Mouse (Mus musculus): ENCODE results near the gene Serpina1a. TPM values are rescaled to one million over a fixed set of nuclear protein-coding genes. Genes with fewer than 3 reads are reported as not detected.
"Not testable (repeated sequence)": the region's sequence is repeated elsewhere in the genome, so short reads cannot be mapped to it uniquely, and the experiment has no call there.

Serpina1a gene
- 0.80 TPM in 1 of 2 replicates, not detected in the other for polyA plus RNA-seq (2015; fragmentation: Nextera tagmentation; extraction: Ambion mirVana)

DNA sequence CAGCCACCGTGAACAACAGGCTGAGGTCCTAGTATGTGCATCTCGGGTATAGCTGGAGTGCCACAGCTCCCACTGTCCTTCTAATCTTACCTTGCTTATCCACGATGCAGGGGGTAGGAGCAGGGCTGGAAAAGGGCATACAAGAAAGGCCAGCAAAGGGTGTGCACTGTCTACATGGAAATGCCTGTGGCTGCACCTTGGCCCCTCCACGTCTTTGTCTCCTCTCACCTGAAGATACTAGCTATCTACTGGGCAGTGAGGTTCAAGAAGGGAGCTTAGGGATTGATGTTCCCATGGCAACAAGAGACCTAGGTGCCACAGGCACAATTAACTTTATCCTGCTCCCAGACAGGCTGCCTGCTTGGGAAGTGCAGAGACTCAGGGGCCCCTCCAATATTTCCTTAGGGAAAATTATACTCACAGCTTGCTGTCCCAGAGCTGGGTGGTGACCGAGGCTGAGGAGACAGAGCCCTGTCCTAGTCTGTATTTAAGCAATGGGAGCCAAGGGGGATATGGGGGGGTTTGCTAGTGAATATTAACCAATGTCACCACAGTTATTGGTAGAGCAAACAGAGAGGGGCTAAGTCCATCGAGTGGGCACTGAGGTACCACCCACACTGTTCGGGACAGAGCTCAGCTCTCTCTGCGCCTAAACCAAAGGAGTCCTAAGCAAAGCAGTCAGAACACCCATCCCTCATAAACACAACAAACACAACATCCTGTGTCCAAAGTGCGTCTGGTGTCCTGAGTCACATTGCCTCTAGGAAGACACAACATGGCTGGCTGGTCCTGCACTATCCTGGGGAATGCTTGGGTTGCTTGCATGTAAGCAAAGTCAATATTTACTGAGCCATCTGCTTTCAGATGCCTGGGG, at the start of gene Serpina1a:
Serpina1a (minus strand) TSS at position 462 of the 874 bp plus-strand sequence.
- not testable (repeated sequence) for H3K4me2 ChIP-seq; ATAC-seq (ENCODE audit: low FRiP score, low read depth); H3K4me3 ChIP-seq; H3K9me3 ChIP-seq; H3K4me1 ChIP-seq (replicated peaks); H3K36me3 ChIP-seq; H3K27me3 ChIP-seq; H3K9ac ChIP-seq; H3K27ac ChIP-seq (replicated peaks)
- WGBS = 86% methylated on average over 9 of the region's 9 CpGs

DNA sequence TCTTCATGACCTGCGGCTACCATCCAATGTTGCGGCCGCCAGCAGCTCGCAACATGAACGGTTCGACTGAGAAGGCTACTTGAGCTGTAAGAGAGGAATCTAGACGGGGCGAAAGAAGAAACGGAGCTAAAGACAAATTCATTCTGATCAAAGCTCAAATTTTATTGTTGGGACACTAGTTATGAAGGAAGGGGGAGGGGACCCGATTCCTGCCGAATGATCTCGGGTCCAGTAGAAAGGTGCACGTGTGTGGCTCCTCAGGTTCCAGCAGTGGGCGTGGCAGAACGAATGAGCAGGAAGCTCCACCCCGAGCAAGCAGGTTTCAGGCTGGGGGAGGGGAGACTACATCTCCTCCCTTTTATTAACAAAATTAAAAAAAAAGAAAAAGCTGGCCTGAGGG, 45.8 kb upstream of the Serpina1a start:
- not testable (repeated sequence) for H3K27me3 ChIP-seq; H3K27ac ChIP-seq (replicated peaks); H3K9me3 ChIP-seq; H3K4me2 ChIP-seq; H3K4me1 ChIP-seq (replicated peaks); H3K9ac ChIP-seq; H3K36me3 ChIP-seq; H3K4me3 ChIP-seq; ATAC-seq (ENCODE audit: low FRiP score, low read depth)
- WGBS = 94% methylated on average over 12 of the region's 16 CpGs

DNA sequence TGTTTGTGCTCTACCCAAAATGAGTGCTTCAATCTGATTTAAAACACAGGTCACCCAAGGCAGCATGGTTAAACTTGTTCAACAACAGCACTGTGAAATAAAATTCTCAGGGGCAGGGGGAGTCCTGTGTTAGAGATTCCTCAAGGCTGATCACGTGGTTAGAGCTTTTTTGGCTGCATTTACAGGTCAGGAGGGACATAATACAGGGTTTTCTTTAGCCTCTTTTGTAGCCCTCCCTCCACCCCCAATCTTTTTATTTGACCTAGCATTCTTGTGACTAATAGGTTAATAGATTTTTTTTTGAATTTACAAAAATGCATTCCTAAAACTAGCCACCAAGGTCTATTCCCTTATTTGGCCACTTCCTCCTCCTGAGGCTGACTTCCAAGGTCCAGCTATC, 44.4 kb upstream of the Serpina1a start:
- not testable (repeated sequence) for ATAC-seq (ENCODE audit: low FRiP score, low read depth); H3K4me3 ChIP-seq; H3K4me2 ChIP-seq; H3K27me3 ChIP-seq; H3K9me3 ChIP-seq; H3K27ac ChIP-seq (replicated peaks); H3K36me3 ChIP-seq; H3K4me1 ChIP-seq (replicated peaks); H3K9ac ChIP-seq
- WGBS = 37% methylated on average over 1 of the region's 1 CpGs

DNA sequence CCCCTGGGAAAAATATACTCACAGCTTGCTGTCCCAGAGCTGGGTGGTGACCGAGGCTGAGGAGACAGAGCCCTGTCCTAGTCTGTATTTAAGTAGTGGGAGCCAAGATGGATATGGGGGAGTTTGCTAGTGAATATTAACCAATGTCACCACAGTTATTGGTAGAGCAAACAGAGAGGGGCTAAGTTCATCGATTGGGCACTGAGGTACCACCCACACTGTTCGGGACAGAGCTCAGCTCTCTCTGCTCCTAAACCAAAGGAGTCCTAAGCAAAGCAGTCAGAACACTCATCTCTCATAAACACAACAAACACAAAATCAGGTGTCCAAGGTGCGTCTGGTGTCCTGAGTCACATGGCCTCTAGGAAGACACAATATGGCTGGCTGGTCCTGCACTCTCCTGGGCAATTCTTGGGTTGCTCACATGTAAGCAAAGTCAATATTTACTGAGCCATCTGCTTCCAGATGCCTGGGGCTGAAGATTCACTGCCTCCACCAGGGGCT, 41.5 kb upstream of the Serpina1a start, which contains the start of gene Serpina1c:
Serpina1c (minus strand) TSS at position 51 of the 504 bp plus-strand sequence.
- not testable (repeated sequence) for H3K4me1 ChIP-seq (replicated peaks); H3K9ac ChIP-seq; H3K27ac ChIP-seq (replicated peaks); H3K4me2 ChIP-seq; H3K4me3 ChIP-seq; ATAC-seq (ENCODE audit: low FRiP score, low read depth); H3K36me3 ChIP-seq; H3K27me3 ChIP-seq; H3K9me3 ChIP-seq
- 85% methylated on average over 4 of the region's 4 CpGs for WGBS

DNA sequence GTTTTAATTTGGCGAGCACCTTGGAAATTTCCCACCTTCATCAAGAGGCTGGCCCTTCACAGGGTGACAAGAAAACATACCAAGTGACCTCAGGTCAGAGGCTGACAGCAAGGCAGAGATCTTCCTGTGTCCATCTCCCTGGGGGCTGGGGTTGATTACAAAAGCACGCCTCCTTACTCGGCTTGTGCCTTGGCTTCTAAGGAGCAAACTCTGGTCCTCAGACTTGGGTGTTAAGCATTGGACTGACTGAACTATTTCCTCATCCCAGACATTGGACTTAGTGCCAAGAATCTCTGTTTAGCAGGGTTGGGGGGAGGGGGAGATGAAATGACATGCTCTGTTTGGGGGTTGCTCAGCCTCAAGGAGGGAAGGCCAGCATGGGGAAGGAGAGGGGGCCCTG, 38.6 kb upstream of the Serpina1a start:
- ATAC-seq (ENCODE audit: low FRiP score, low read depth); H3K9ac ChIP-seq; H3K4me1 ChIP-seq (replicated peaks); H3K4me2 ChIP-seq; H3K9me3 ChIP-seq; H3K4me3 ChIP-seq; H3K27me3 ChIP-seq; H3K36me3 ChIP-seq; H3K27ac ChIP-seq (replicated peaks): not testable (repeated sequence)
- 86% methylated on average over 3 of the region's 3 CpGs for WGBS

DNA sequence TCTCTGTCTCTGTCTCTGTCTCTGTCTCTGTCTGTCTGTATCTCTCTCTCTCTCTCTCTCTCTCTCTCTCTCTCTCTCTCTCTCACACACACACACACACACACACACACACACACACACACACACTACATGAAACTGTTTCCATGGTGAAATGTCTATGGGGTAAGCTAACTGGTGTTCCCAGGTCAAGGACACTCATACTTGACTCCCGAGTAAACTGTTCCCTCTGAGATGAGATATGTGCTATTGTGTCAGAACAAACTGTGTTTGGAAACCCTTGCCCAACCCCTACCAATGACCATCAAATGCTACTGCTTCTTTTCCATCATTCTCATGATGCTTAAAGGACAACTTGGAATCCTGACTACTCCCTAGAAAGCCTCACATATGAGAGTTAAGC, 3.5 kb upstream of the Serpina1a start:
- H3K9ac ChIP-seq; H3K27ac ChIP-seq (replicated peaks); H3K4me2 ChIP-seq; H3K36me3 ChIP-seq; H3K4me1 ChIP-seq (replicated peaks); H3K9me3 ChIP-seq; H3K27me3 ChIP-seq; H3K4me3 ChIP-seq; ATAC-seq (ENCODE audit: low FRiP score, low read depth): not testable (repeated sequence)
- WGBS = 89% methylated on average over 1 of the region's 1 CpGs

DNA sequence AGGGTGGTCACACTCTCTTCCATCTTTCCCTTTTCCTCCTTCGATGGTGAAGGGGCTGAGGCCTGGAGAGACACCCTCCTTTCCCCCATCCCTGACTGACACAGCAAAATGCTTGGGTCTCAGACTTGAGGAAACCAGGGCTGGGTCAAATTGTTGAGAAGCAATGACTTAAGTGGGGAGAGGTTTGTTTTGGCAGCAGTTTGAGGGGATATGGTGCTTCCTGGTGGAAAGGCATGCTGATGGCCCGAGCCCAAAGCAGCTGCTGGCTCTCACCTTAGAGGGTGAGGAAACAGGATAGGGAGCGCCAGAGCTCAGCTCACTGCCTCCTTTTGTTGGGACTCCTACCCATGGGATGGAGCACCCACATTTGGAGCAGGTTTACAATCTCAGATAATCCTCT, 2.4 kb downstream of the Serpina1a start:
- Histone ChIP-seq H3K9me3 (no peaks in the 10 kb centered on the region), H3K4me3 (no peak overlapping the region), H3K9ac (no peak overlapping the region), H3K4me2 (no peak overlapping the region), H3K4me1 (replicated peaks) (no peaks in the 10 kb centered on the region), H3K27ac (replicated peaks) (no peak overlapping the region), H3K36me3 (no peaks in the 10 kb centered on the region), H3K27me3 (no peaks in the 10 kb centered on the region)
- 72% methylated on average over 3 of the region's 3 CpGs for WGBS
- no peak for ATAC-seq (ENCODE audit: low FRiP score, low read depth)

DNA sequence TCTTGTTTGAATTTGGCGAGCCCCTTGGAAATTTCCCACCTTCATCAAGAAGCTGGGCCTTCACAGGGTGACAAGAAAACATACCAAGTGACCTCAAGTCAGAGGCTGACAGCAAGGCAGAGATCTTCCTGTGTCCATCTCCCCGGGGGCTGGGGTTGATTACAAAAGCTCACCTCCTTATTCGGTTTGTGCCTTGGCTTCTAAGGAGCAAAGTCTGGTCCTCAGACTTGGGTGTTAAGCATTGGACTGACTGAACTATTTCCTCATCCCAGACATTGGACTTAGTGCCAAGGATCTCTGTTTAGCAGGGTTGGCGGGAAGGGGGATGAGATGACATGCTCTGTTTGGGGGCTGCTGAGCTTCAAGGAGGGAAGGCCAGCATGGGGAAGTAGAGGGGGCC, 2.8 kb downstream of the Serpina1a start:
- not testable (repeated sequence) for H3K9ac ChIP-seq; H3K4me2 ChIP-seq; H3K27me3 ChIP-seq; H3K4me3 ChIP-seq; H3K36me3 ChIP-seq; ATAC-seq (ENCODE audit: low FRiP score, low read depth); H3K4me1 ChIP-seq (replicated peaks); H3K27ac ChIP-seq (replicated peaks); H3K9me3 ChIP-seq
- 83% methylated on average over 3 of the region's 4 CpGs for WGBS

DNA sequence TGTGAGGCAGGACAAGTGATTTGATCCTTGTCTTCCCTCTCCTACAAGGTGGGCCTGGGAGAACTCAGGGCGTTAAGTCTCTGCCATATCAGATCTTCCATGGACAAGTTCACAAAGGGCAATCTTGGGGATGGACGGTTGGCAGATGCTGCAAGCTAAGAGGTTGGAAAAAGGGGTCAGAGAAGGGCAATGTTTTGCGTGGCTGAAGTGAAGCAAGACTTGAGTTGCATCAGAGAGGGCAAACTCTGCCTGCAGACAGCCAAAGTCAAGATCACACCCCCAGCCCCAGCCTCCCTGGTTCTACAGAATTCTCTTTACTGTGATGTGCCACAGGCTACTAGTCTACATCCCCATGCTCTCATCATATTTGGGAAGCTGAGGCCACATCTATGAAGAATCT, 3.8 kb downstream of the Serpina1a start:
- H3K27me3 ChIP-seq; H3K4me3 ChIP-seq; H3K9me3 ChIP-seq; H3K9ac ChIP-seq; H3K27ac ChIP-seq (replicated peaks); H3K4me1 ChIP-seq (replicated peaks); H3K36me3 ChIP-seq; H3K4me2 ChIP-seq; ATAC-seq (ENCODE audit: low FRiP score, low read depth): not testable (repeated sequence)
- WGBS = 81% methylated on average over 3 of the region's 3 CpGs

DNA sequence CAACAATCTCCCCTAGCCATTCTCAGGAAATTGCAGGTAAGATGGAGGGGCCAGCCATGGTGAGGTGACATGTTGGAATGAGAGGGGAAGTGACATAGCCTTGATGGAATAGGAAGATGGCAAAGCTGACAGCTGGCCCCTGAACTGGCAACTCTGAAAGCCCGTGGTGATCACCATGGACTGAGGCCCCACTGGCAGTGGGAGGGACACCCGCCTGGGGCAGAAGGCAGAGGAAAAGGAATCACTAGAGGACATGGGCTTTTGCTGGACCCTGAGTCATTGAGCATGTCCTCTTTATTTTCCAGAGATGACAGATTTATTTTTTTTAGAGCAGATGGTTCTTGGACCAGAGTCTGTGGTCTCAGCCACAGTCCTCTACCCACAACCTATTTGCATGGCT, 10.3 kb downstream of the Serpina1a start:
- ATAC-seq (ENCODE audit: low FRiP score, low read depth); H3K4me3 ChIP-seq; H3K9me3 ChIP-seq; H3K27ac ChIP-seq (replicated peaks); H3K27me3 ChIP-seq; H3K4me2 ChIP-seq; H3K36me3 ChIP-seq; H3K4me1 ChIP-seq (replicated peaks); H3K9ac ChIP-seq: not testable (repeated sequence)
- WGBS = 88% methylated on average over 2 of the region's 2 CpGs

DNA sequence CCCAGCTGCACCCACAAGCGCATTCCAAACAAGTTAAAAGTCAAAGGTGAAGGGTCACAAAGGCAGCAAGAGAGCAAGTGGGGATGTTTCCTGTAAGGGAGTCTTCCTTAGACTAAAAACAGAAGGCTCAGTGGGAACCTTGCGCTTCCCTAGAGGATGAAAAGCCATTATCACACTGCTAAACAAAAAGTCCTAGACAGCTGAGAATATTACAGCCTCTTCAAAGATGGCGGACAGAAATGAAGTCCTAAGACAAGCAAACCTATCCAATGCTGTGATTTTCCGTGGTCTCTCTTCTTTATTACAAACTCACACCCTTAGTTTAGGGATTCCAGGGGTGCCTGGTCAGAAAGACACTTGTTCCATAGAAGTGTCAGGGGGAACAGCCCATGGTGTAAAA, 33.1 kb downstream of the Serpina1a start, which contains the start of gene Serpina1b:
Serpina1b (minus strand) TSS at position 101 of the 400 bp plus-strand sequence.
- not testable (repeated sequence) for ATAC-seq (ENCODE audit: low FRiP score, low read depth); H3K9ac ChIP-seq; H3K4me1 ChIP-seq (replicated peaks); H3K9me3 ChIP-seq; H3K27me3 ChIP-seq; H3K36me3 ChIP-seq; H3K27ac ChIP-seq (replicated peaks); H3K4me3 ChIP-seq; H3K4me2 ChIP-seq
- WGBS = 85% methylated on average over 4 of the region's 4 CpGs

DNA sequence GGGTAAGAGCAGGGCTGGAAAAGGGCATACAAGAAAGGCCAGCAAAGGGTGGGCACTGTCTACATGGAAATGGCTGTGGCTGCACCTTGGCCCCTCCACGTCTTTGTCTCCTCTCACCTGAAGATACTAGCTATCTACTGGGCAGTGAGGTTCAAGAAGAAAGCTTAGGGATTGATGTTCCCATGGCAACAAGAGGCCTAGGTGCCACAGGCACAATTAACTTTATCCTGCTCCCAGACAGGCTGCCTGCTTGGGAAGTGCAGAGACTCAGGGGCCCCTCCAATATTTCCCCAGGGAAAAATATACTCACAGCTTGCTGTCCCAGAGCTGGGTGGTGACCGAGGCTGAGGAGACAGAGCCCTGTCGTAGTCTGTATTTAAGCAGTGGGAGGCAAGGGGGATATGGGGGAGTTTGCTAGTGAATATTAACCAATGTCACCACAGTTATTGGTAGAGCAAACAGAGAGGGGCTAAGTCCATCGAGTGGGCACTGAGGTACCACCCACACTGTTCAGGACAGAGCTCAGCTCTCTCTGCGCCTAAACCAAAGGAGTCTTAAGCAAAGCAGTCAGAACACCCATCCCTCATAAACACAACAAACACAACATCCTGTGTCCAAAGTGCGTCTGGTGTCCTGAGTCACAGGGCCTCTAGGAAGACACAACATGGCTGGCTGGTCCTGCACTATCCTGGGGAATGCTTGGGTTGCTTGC, 35.5 kb downstream of the Serpina1a start:
- H3K4me3 ChIP-seq; H3K27ac ChIP-seq (replicated peaks); H3K9ac ChIP-seq; H3K4me2 ChIP-seq; H3K9me3 ChIP-seq; H3K4me1 ChIP-seq (replicated peaks); ATAC-seq (ENCODE audit: low FRiP score, low read depth); H3K36me3 ChIP-seq; H3K27me3 ChIP-seq: not testable (repeated sequence)
- WGBS = 84% methylated on average over 6 of the region's 6 CpGs
